ENCODE assay signal across 26 mouse cellular contexts in the genomic region with DNA sequence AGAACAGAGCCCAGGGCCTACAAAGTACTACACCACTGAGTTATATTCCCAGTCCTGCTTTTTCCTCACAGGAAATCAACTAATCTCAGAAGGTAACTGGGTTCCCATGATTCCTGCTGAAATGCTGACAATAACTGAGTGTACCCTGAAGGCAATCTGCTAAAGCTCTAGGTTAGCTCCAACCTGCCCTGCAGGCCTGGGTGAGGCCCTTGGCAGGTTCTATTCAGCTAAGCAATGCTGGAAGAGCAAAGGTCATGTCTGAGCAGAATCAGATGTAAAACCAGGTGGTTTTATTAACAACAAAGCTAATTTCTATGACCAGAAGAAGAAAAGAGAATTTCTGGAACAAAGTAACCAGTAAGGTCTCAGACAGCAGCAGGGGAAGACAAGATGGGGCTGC. TPM values are rescaled to one million over a fixed set of nuclear protein-coding genes. Genes with fewer than 3 reads are reported as not detected.
DNase-seq lines count a peak whose midpoint lies in the region; ATAC-seq and TF ChIP-seq lines count a peak whose summit lies in the region.
"Had no signal": no experiment of that assay in that cellular context is flagged by ENCODE, and none has a peak within 500 bp of the region (broad histone marks: within the 10 kb centered on the region; RNA-seq: fewer than 3 reads in every experiment).

No protein-coding gene starts in this region.

- no peak for TF ChIP-seq CTCF in liver, adult 2 months (IDR thresholded peaks at IDR 0.05; ENCODE audit: low read depth, low read length)
- TF ChIP-seq CTCF in liver, embryonic 14.5 days (IDR thresholded peaks at IDR 0.05; ENCODE audit: low read depth): no peak

- peak overlapping the region; percentile 49 for H3K9ac ChIP-seq in embryonic facial prominence, embryonic 13.5 days
- no peak overlapping the region for H3K9ac ChIP-seq in liver, adult 2 months (ENCODE audit: low read depth, low read length)
- peak overlapping the region; percentile 91 for H3K9ac ChIP-seq in liver, embryonic 14.5 days (replicated peaks)
- no peak overlapping the region for H3K9ac ChIP-seq in hindbrain, embryonic 11.5 days (ENCODE audit: low read depth, low read length)
- H3K9ac ChIP-seq: forebrain, embryonic 15.5 days; heart, embryonic 12.5 days; midbrain, embryonic 12.5 days had no signal

- no peak overlapping the region for H3K4me2 ChIP-seq in embryonic facial prominence, embryonic 13.5 days
- no peak overlapping the region for H3K4me2 ChIP-seq in liver, embryonic 14.5 days (ENCODE audit: low read depth)
- no peak overlapping the region for H3K4me2 ChIP-seq in hindbrain, embryonic 11.5 days (replicated peaks; ENCODE audit: low read depth, low read length)
- H3K4me2 ChIP-seq: forebrain, embryonic 15.5 days; heart, embryonic 12.5 days; midbrain, embryonic 12.5 days had no signal

- peaks cover 69% of the 10 kb centered on the region for H3K36me3 ChIP-seq in embryonic facial prominence, embryonic 13.5 days
- peaks cover 95% of the 10 kb centered on the region for H3K36me3 ChIP-seq in embryonic facial prominence, embryonic 10.5 days (replicated peaks)
- H3K36me3 ChIP-seq in liver, adult 2 months (ENCODE audit: control insufficient read depth, insufficient read depth, low read length): peaks cover 13% of the 10 kb centered on the region
- H3K36me3 ChIP-seq in liver, embryonic 14.5 days (replicated peaks; ENCODE audit: control insufficient read depth, insufficient read depth, low read depth): peaks cover 76% of the 10 kb centered on the region
- H3K36me3 ChIP-seq in hindbrain, embryonic 11.5 days (ENCODE audit: control insufficient read depth, insufficient read depth, low read length): 0 out of 2 replicates have a peak, but pooled peaks cover 1% of the 10 kb centered on the region

- TF ChIP-seq EP300 in liver, embryonic 14.5 days (IDR thresholded peaks at IDR 0.05; ENCODE audit: low read depth): no peak

- no peaks in the 10 kb centered on the region for H3K79me2 ChIP-seq in liver, adult 2 months (ENCODE audit: control insufficient read depth, insufficient read depth, low read length)

- no peaks in the 10 kb centered on the region for H3K27me3 ChIP-seq in embryonic facial prominence, embryonic 13.5 days
- H3K27me3 ChIP-seq in embryonic facial prominence, embryonic 10.5 days (replicated peaks; ENCODE audit: low read depth, poor library complexity, severe bottlenecking): no peaks in the 10 kb centered on the region
- H3K27me3 ChIP-seq in liver, adult 2 months (ENCODE audit: control insufficient read depth, insufficient read depth, low read length): no peaks in the 10 kb centered on the region
- H3K27me3 ChIP-seq in liver, embryonic 14.5 days (ENCODE audit: control insufficient read depth, insufficient read depth, low read length): no peaks in the 10 kb centered on the region
- H3K27me3 ChIP-seq in hindbrain, embryonic 11.5 days (ENCODE audit: control insufficient read depth, insufficient read depth, low read length): no peaks in the 10 kb centered on the region
- H3K27me3 ChIP-seq: forebrain, embryonic 15.5 days; heart, embryonic 12.5 days; midbrain, embryonic 12.5 days had no signal

- no peak for ATAC-seq in embryonic facial prominence, embryonic 13.5 days (ENCODE audit: insufficient number of reproducible peaks, insufficient read depth, low FRiP score, low TSS enrichment, low read depth)
- no peak for ATAC-seq in liver, embryonic 14.5 days (ENCODE audit: insufficient read depth)
- ATAC-seq in hindbrain, embryonic 11.5 days (ENCODE audit: low FRiP score): no peak
- ATAC-seq: activated CD4-positive, CD25-positive, alpha-beta regulatory T cell, adult 4 months; forebrain, embryonic 15.5 days had no signal

- DNase-seq in embryonic facial prominence, embryonic 10.5 days (ENCODE audit: low spot score): no peak
- peak; percentile 31 for DNase-seq in liver, adult 2 months (ENCODE audit: extremely low read depth, low read depth, low spot score)
- DNase-seq in liver: no peak
- no peak for DNase-seq in liver, embryonic 14.5 days (ENCODE audit: low read depth in 3 of 3, low spot score in 3 of 3)
- DNase-seq in hindbrain, embryonic 11.5 days (ENCODE audit: low spot score): no peak
- DNase-seq in cerebellum, adult 11-12 months: no peak
- DNase-seq: adrenal gland, postnatal 10 days; cerebellum, adult 9-10 months; gastrocnemius, postnatal 10 days; heart, postnatal 10 days; lung, adult 2 months; lung, postnatal 14 days; thymus, postnatal 14 days had no signal

- peaks cover 19% of the 10 kb centered on the region for H3K4me1 ChIP-seq in embryonic facial prominence, embryonic 13.5 days
- peaks cover 16% of the 10 kb centered on the region for H3K4me1 ChIP-seq in embryonic facial prominence, embryonic 10.5 days
- H3K4me1 ChIP-seq in liver, adult 2 months (ENCODE audit: control insufficient read depth, insufficient read depth, low read length): no peaks in the 10 kb centered on the region
- peaks cover 50 to 74% of the 10 kb centered on the region in 2 experiments for H3K4me1 ChIP-seq in liver, embryonic 14.5 days (replicated peaks; ENCODE audit: control insufficient read depth in 2 of 2, insufficient read depth in 2 of 2, low read length in 1 of 2)
- no peaks in the 10 kb centered on the region; the same call in 1 of the 2 replicates for H3K4me1 ChIP-seq in hindbrain, embryonic 11.5 days (replicated peaks; ENCODE audit: control insufficient read depth, insufficient read depth, low read length)
- H3K4me1 ChIP-seq: midbrain, embryonic 12.5 days had no signal

- H3K27ac ChIP-seq in embryonic facial prominence, embryonic 13.5 days: no peak overlapping the region
- H3K27ac ChIP-seq in embryonic facial prominence, embryonic 10.5 days (replicated peaks): no peak overlapping the region
- H3K27ac ChIP-seq in liver, adult 2 months (replicated peaks; ENCODE audit: insufficient read depth, low read depth, low read length): no peak overlapping the region
- H3K27ac ChIP-seq in liver, embryonic 14.5 days: peak overlapping the region; percentile 100
- H3K27ac ChIP-seq in hindbrain, embryonic 11.5 days (ENCODE audit: low read depth, low read length): no peak overlapping the region
- H3K27ac ChIP-seq: forebrain, embryonic 15.5 days; hindbrain, embryonic 10.5 days; layer of hippocampus, adult 2 months; midbrain, embryonic 12.5 days had no signal

- no peaks in the 10 kb centered on the region for H3K9me3 ChIP-seq in embryonic facial prominence, embryonic 13.5 days
- no peaks in the 10 kb centered on the region for H3K9me3 ChIP-seq in embryonic facial prominence, embryonic 10.5 days
- H3K9me3 ChIP-seq in liver, embryonic 14.5 days (ENCODE audit: control insufficient read depth, low read length): no peaks in the 10 kb centered on the region
- no peaks in the 10 kb centered on the region for H3K9me3 ChIP-seq in hindbrain, embryonic 11.5 days (ENCODE audit: control insufficient read depth, low read length)
- H3K9me3 ChIP-seq: forebrain, embryonic 15.5 days; heart, embryonic 12.5 days; hindbrain, embryonic 10.5 days; midbrain, embryonic 12.5 days had no signal

- H3K4me3 ChIP-seq in embryonic facial prominence, embryonic 13.5 days: no peak overlapping the region
- no peak overlapping the region for H3K4me3 ChIP-seq in embryonic facial prominence, embryonic 10.5 days
- H3K4me3 ChIP-seq in liver, adult 2 months (ENCODE audit: insufficient read depth, low read depth, low read length): no peak overlapping the region
- H3K4me3 ChIP-seq in liver, embryonic 14.5 days (ENCODE audit: insufficient read depth in 1 of 2, low read depth in 2 of 2, low read length in 2 of 2): no peak overlapping the region
- H3K4me3 ChIP-seq in hindbrain, embryonic 11.5 days (ENCODE audit: low read depth, low read length): no peak overlapping the region
- H3K4me3 ChIP-seq: forebrain, embryonic 15.5 days; heart, embryonic 12.5 days; hindbrain, embryonic 10.5 days; layer of hippocampus, adult 2 months; midbrain, embryonic 12.5 days had no signal

- TF ChIP-seq POLR2A in liver, adult 2 months (IDR thresholded peaks at IDR 0.05; ENCODE audit: extremely low read depth, insufficient read depth, low read length): no peak

RNA-seq across cellular contexts. Expression of gene Mpg, which starts 15.1 kb away (rescaled TPM):
- 42.2 and 44.1 TPM in 2 replicates for polyA plus RNA-seq in embryonic facial prominence, embryonic 13.5 days (2015; fragmentation: Nextera tagmentation; extraction: Ambion mirVana)
- 31.3 and 33.2 TPM in 2 replicates for polyA plus RNA-seq in embryonic facial prominence, embryonic 10.5 days (2016; fragmentation: Nextera tagmentation; extraction: Ambion mirVana)
- 9.0 and 10.3 TPM in 2 replicates for total RNA-seq in liver, adult 2 months (2014; rRNA removed)
- 7.1 and 9.1 TPM in 2 replicates for polyA plus RNA-seq in liver, adult 2 months (2012; rRNA removed)
- 8.1 and 9.9 TPM in 2 replicates for polyA plus RNA-seq in liver, embryonic 14.5 days (2012; rRNA removed)
- polyA plus RNA-seq in liver, embryonic 14.5 days (2014; fragmentation: Nextera tagmentation; extraction: Ambion mirVana): 17.0 and 18.1 TPM in 2 replicates
- 28.6 and 29.0 TPM in 2 replicates for polyA plus RNA-seq in hindbrain, embryonic 11.5 days (2014; fragmentation: Nextera tagmentation; extraction: Ambion mirVana)

RNA-seq across cellular contexts. Expression of gene Rhbdf1, which starts 19.3 kb away (rescaled TPM):
- 55.5 and 55.9 TPM in 2 replicates for polyA plus RNA-seq in embryonic facial prominence, embryonic 13.5 days (2015; fragmentation: Nextera tagmentation; extraction: Ambion mirVana)
- polyA plus RNA-seq in embryonic facial prominence, embryonic 10.5 days (2016; fragmentation: Nextera tagmentation; extraction: Ambion mirVana): 32.2 and 33.1 TPM in 2 replicates
- total RNA-seq in liver, adult 2 months (2014; rRNA removed): 3.1 and 3.8 TPM in 2 replicates
- polyA plus RNA-seq in liver, adult 2 months (2012; rRNA removed): 11.1 and 18.0 TPM in 2 replicates
- 5.8 and 6.2 TPM in 2 replicates for polyA plus RNA-seq in liver, embryonic 14.5 days (2012; rRNA removed)
- polyA plus RNA-seq in liver, embryonic 14.5 days (2014; fragmentation: Nextera tagmentation; extraction: Ambion mirVana): 3.0 and 4.4 TPM in 2 replicates
- polyA plus RNA-seq in hindbrain, embryonic 11.5 days (2014; fragmentation: Nextera tagmentation; extraction: Ambion mirVana): 19.1 and 21.0 TPM in 2 replicates
- total RNA-seq: granulocyte monocyte progenitor cell, adult 5-6 weeks had no signal

RNA-seq across cellular contexts. Expression of gene Nprl3, which starts 26.1 kb away (rescaled TPM):
- 42.6 and 46.9 TPM in 2 replicates for polyA plus RNA-seq in embryonic facial prominence, embryonic 13.5 days (2015; fragmentation: Nextera tagmentation; extraction: Ambion mirVana)
- 45.9 and 47.8 TPM in 2 replicates for polyA plus RNA-seq in embryonic facial prominence, embryonic 10.5 days (2016; fragmentation: Nextera tagmentation; extraction: Ambion mirVana)
- 12.7 and 13.4 TPM in 2 replicates for total RNA-seq in liver, adult 2 months (2014; rRNA removed)
- polyA plus RNA-seq in liver, adult 2 months (2012; rRNA removed): 46.7 and 65.4 TPM in 2 replicates
- polyA plus RNA-seq in liver, embryonic 14.5 days (2012; rRNA removed): 36.8 and 44.5 TPM in 2 replicates
- 16.5 and 16.8 TPM in 2 replicates for polyA plus RNA-seq in liver, embryonic 14.5 days (2014; fragmentation: Nextera tagmentation; extraction: Ambion mirVana)
- polyA plus RNA-seq in hindbrain, embryonic 11.5 days (2014; fragmentation: Nextera tagmentation; extraction: Ambion mirVana): 28.9 and 31.4 TPM in 2 replicates

RNA-seq across cellular contexts. Expression of gene Hba-x, which starts 34.8 kb away (rescaled TPM):
- polyA plus RNA-seq in embryonic facial prominence, embryonic 13.5 days (2015; fragmentation: Nextera tagmentation; extraction: Ambion mirVana): 557 and 590 TPM in 2 replicates
- polyA plus RNA-seq in embryonic facial prominence, embryonic 10.5 days (2016; fragmentation: Nextera tagmentation; extraction: Ambion mirVana): 2,457 and 2,745 TPM in 2 replicates
- total RNA-seq in liver, adult 2 months (2014; rRNA removed): not detected in 2 replicates
- not detected in 2 replicates for polyA plus RNA-seq in liver, adult 2 months (2012; rRNA removed)
- polyA plus RNA-seq in liver, embryonic 14.5 days (2012; rRNA removed): 32.1 and 38.8 TPM in 2 replicates
- polyA plus RNA-seq in liver, embryonic 14.5 days (2014; fragmentation: Nextera tagmentation; extraction: Ambion mirVana): 74.9 and 85.3 TPM in 2 replicates
- 3,064 and 3,380 TPM in 2 replicates for polyA plus RNA-seq in hindbrain, embryonic 11.5 days (2014; fragmentation: Nextera tagmentation; extraction: Ambion mirVana)
- total RNA-seq: adrenal gland, postnatal 10 days; gastrocnemius, postnatal 10 days; granulocyte monocyte progenitor cell, adult 5-6 weeks; heart, postnatal 10 days; layer of hippocampus, adult 2 months; layer of hippocampus, postnatal 25 days; megakaryocyte progenitor cell, adult 5-6 weeks; monocyte, adult 5-6 weeks; neutrophil, adult 5-6 weeks had no signal
- polyA plus RNA-seq: activated CD4-positive, CD25-positive, alpha-beta regulatory T cell, adult 4 months; lung, adult 2 months; testis, adult 2 months had no signal

RNA-seq across cellular contexts. Expression of gene Snrnp25, which starts 36.2 kb away (rescaled TPM):
- polyA plus RNA-seq in embryonic facial prominence, embryonic 13.5 days (2015; fragmentation: Nextera tagmentation; extraction: Ambion mirVana): 64.4 and 69.3 TPM in 2 replicates
- 102 and 106 TPM in 2 replicates for polyA plus RNA-seq in embryonic facial prominence, embryonic 10.5 days (2016; fragmentation: Nextera tagmentation; extraction: Ambion mirVana)
- 10.9 and 11.7 TPM in 2 replicates for total RNA-seq in liver, adult 2 months (2014; rRNA removed)
- 6.0 and 7.6 TPM in 2 replicates for polyA plus RNA-seq in liver, adult 2 months (2012; rRNA removed)
- polyA plus RNA-seq in liver, embryonic 14.5 days (2012; rRNA removed): 56.8 and 67.9 TPM in 2 replicates
- 93.1 and 111 TPM in 2 replicates for polyA plus RNA-seq in liver, embryonic 14.5 days (2014; fragmentation: Nextera tagmentation; extraction: Ambion mirVana)
- polyA plus RNA-seq in hindbrain, embryonic 11.5 days (2014; fragmentation: Nextera tagmentation; extraction: Ambion mirVana): 82.5 and 84.2 TPM in 2 replicates

Comparison
In these comparisons a context has a peak if more than half of its experiments do, and no peak if none do; other contexts are left out.
1. H3K9ac ChIP-seq: peak in embryonic facial prominence, embryonic 13.5 days (single experiment) and liver, embryonic 14.5 days (single experiment); none in liver, adult 2 months (single experiment) and hindbrain, embryonic 11.5 days (single experiment).